Mouse (Mus musculus) stomach, adult 2 months (tissue): ENCODE results near the gene Ank. TPM values are rescaled to one million over a fixed set of nuclear protein-coding genes. Genes with fewer than 3 reads are reported as not detected.

Source experiments
- polyA plus RNA-seq: library from polyadenylated mRNA; depleted of rRNA; stranded (reverse); fragments of >200 nt; gene quantifications from 2 replicates; pipeline ENCODE4 v1.2.3, GENCODE M21; 2012; rRNA removed

Ank gene
- 10.5 and 12.1 TPM in 2 replicates for polyA plus RNA-seq

DNA sequence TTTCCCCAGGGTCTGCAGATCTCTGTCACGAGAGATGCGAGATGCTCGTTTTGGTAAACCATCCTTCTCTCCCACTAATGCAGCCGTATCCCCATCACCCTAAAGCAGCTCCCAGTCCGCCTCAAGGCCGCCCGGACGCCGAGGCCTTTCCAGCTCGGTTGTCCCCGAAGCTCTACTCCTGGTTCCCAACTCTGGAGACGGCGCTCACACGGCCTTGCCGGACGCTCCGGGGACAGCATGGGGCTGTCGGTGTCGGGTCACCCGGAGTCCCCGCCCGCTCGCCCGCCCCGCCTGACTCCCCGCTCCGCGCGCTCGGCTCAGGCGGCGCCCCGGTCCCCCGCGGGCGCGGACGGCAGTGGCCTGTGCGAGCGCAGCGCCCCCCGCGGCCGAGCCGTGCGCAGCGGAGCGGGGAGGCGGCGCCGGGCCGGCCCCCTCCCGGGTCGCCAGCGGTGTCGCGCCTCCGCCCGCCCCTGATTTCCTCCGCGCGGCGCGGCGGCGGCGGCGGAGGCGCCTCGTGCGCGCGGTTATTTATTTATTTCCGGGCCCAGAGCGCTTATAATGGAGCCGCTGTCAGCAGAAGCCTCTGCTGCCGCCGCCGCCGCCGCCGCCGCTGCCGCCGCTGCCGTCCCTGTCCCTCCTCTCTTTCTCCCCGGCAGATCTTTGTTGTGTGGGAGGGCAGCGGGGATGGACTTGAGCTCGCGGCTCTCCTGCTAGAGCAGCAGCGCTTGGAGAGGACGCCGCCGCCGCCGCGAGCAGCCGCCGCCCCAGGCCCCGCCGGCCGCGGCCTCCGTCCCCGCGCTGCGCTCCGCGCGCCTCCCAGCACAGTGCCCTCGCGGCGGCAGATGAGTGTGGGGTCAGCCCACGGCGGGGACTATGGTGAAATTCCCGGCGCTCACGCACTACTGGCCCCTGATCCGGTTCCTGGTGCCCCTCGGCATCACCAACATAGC, at the start of gene Ank:
TSS of gene Ank (plus strand) at position 547 of the 950 bp plus-strand sequence.

DNA sequence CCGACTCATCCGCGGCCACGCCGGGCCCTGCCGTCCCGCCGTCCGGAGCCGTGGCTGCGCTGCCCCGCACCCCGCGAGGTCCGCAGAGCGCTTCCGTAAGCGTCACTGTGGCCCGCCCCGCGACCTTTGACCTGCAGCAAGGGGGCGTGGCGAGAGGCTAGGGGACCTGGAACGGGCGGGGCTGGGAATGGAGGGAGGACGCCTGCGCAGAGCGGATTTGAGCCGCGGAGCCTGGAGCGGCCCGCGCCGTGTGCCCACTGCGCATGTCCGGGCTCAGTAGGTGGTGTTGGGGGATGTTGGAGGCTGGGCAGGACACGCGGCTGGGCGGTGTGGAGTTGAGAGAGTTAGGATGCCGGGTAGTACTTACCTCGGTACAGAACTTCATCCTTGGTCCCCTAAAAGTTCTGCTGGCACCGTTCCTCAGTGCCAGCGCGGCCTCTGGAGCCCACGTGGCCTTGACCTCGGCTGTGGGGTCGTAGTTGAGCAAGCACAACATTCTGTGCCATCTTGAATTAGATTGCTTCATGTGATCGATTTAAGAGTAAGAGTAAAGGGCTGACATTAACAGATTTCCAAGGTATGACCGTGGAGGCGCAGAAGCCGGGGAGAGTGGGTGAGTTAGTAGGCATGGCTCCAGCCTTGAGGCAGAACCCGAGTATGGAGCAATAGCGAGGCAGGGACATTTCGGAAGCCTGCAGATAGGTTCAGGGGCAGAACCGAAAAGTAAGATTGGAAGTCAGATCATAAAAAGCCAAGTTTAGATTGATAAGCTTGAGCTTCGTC, 164.3 kb downstream of the Ank start, which contains the start of gene Otulin:
TSS of gene Otulin (minus strand) at position 93 of the 783 bp plus-strand sequence.

Other genes with a start within 250 kb of the Ank start
- gene Otulin, start 164.0 kb downstream of the Ank start, polyA plus RNA-seq, result 12.0 TPM in 2 replicates
- gene Otulinl, start 214.9 kb downstream of the Ank start, polyA plus RNA-seq, result 0.60 and 0.66 TPM in 2 replicates